Mouse (Mus musculus) MN1 (cell line): ENCODE results near the gene 2310011J03Rik.

Source experiments
- DNase-seq: peaks from one replicate; pipeline ENCODE4 v3.0.0-alpha.2; 2016; ENCODE audit warnings: low spot score

2310011J03Rik gene

GRCm38 (mm10) chr10:80341491-80342304 is 21.4 kb upstream of the 2310011J03Rik start:
- DNase-seq: no peak

- no peak for DNase-seq
Measured at GRCm38 (mm10) chr10:80341026-80341425, 20.7 kb upstream of the 2310011J03Rik start.

GRCm38 (mm10) chr10:80339941-80340750 is 19.8 kb upstream of the 2310011J03Rik start:
- peak; percentile 79 for DNase-seq

GRCm38 (mm10) chr10:80336263-80336662 is 15.9 kb upstream of the 2310011J03Rik start:
- DNase-seq: no peak

- peak; percentile 41 for DNase-seq
Measured at GRCm38 (mm10) chr10:80332525-80332989, 12.2 kb upstream of the 2310011J03Rik start.

GRCm38 (mm10) chr10:80331636-80332524 is 11.5 kb upstream of the 2310011J03Rik start:
- DNase-seq: no peak

GRCm38 (mm10) chr10:80330888-80331287 is 10.6 kb upstream of the 2310011J03Rik start:
- peak; percentile 48 for DNase-seq

GRCm38 (mm10) chr10:80330084-80330483 is 9.7 kb upstream of the 2310011J03Rik start:
- DNase-seq: no peak

- DNase-seq: peak; percentile 96
Measured at GRCm38 (mm10) chr10:80329273-80330081, 9.1 kb upstream of the 2310011J03Rik start, which contains the start of the genes Pcsk4 and Reep6. Gene Pcsk4 (minus strand): TSS chr10:80329498. Gene Reep6 (plus strand): TSS chr10:80329953.

- no peak for DNase-seq
Measured at GRCm38 (mm10) chr10:80325045-80325444, 4.7 kb upstream of the 2310011J03Rik start.

- no peak for DNase-seq
Measured at GRCm38 (mm10) chr10:80324120-80325037, 4.0 kb upstream of the 2310011J03Rik start.

- DNase-seq: peak; percentile 66
Measured at GRCm38 (mm10) chr10:80323261-80324119, 3.2 kb upstream of the 2310011J03Rik start.

GRCm38 (mm10) chr10:80322811-80323211 is 2.5 kb upstream of the 2310011J03Rik start:
- DNase-seq: peak; percentile 43

- no peak for DNase-seq
Measured at GRCm38 (mm10) chr10:80321670-80322581, 1.6 kb upstream of the 2310011J03Rik start.

GRCm38 (mm10) chr10:80321014-80321669 is 805 bp upstream of the 2310011J03Rik start:
- no peak for DNase-seq

- no peak for DNase-seq
Measured at GRCm38 (mm10) chr10:80317011-80317410, 3.3 kb downstream of the 2310011J03Rik start.

- DNase-seq: peak; percentile 75
Measured at GRCm38 (mm10) chr10:80316359-80316781, 4.0 kb downstream of the 2310011J03Rik start.
